Mouse (Mus musculus) E14TG2a.4 (cell line): ENCODE results near the gene Sar1b.

Source experiments
- CTCF ChIP-seq: conservative IDR thresholded peaks from 2 replicates; pipeline ENCODE4 v1.5.1; 2014; ENCODE audit warnings: low read length
- NANOG ChIP-seq: IDR thresholded peaks from 2 replicates; pipeline ENCODE4 v1.6.1; 2014; ENCODE audit warnings: borderline replicate concordance, low read length, mixed read lengths

- TF ChIP-seq CTCF (no peak), NANOG (no peak)
These were observed 3.4 kb upstream of the Sar1b start for GRCm38 (mm10) chr11:51759941-51760657.
